Mouse (Mus musculus): ENCODE measurements around the gene Wwc1. TPM values are rescaled to one million over a fixed set of nuclear protein-coding genes. Genes with fewer than 3 reads are reported as not detected.
A peak's percentile ranks its signal among the peaks of the same experiment; 100 is the strongest.

The Wwc1 gene
- total and polyA plus RNA-seq, 3 experiments: 0.89 to 8.7 (median 2.0) TPM

- no peak overlapping the region for H3K9ac ChIP-seq (ENCODE audit: insufficient read depth, low read depth)
- in situ Hi-C loops (cut with MboI; ENCODE audit: low pct_ligation_motif_present, low pct_unique_long_range_greater_than_20kb, low sequenced_read_pairs): no loop called here
- no peak overlapping the region for H3K27ac ChIP-seq (ENCODE audit: insufficient read depth, low read depth)
- TF ChIP-seq HCFC1 (IDR thresholded peaks at IDR 0.05; ENCODE audit: low read depth, low read length): no peak
- no peak for TF ChIP-seq BHLHE40 (IDR thresholded peaks at IDR 0.05; ENCODE audit: low read depth, low read length)
- TF ChIP-seq CHD1 (IDR thresholded peaks at IDR 0.05; ENCODE audit: low read depth, low read length): no peak
- TF ChIP-seq USF2 (conservative IDR thresholded peaks at IDR 0.05; ENCODE audit: low read depth, low read length): no peak
- no peak for TF ChIP-seq EP300 (IDR thresholded peaks at IDR 0.05; ENCODE audit: low read length)
- no peak for TF ChIP-seq SIN3A (IDR thresholded peaks at IDR 0.05; ENCODE audit: low read length)
- no peak for TF ChIP-seq CHD2 (IDR thresholded peaks at IDR 0.05; ENCODE audit: low read length)
- no peak for TF ChIP-seq ZMIZ1 (IDR thresholded peaks at IDR 0.05; ENCODE audit: low read depth, low read length)
- no peak for TF ChIP-seq KAT2A (IDR thresholded peaks at IDR 0.05; ENCODE audit: insufficient replicate concordance, low read length)
- no peak for TF ChIP-seq POLR2A (IDR thresholded peaks at IDR 0.05; ENCODE audit: low read depth, low read length)
- no peaks in the 10 kb centered on the region for H3K9me3 ChIP-seq (replicated peaks; ENCODE audit: low read length)
- dilution Hi-C loops (cut with MboI; ENCODE audit: extremely low pct_ligation_motif_present, extremely low pct_unique_long_range_greater_than_20kb, low sequenced_read_pairs): no loop called here
- H3K4me2 ChIP-seq (ENCODE audit: insufficient read depth, low read depth, poor library complexity, severe bottlenecking): no peak overlapping the region
- peaks cover 0 to 6% of the 10 kb centered on the region in 2 experiments; a peak in 1 of 4 replicates for H3K4me1 ChIP-seq (ENCODE audit: control insufficient read depth in 1 of 2, insufficient read depth in 2 of 2)
- peaks cover 0 to 42% of the 10 kb centered on the region in 2 experiments for H3K36me3 ChIP-seq (replicated peaks in 1 of 2; ENCODE audit: control insufficient read depth in 1 of 2, insufficient read depth in 1 of 2, low read length in 1 of 2)
- no peaks in the 10 kb centered on the region for H3K79me2 ChIP-seq (replicated peaks; ENCODE audit: control insufficient read depth, extremely low read depth, insufficient read depth, poor library complexity, severe bottlenecking)
- H3K4me3 ChIP-seq (replicated peaks in 1 of 3; ENCODE audit: low read depth in 2 of 3, low read length in 2 of 3, poor library complexity in 1 of 3): no peak overlapping the region
- no peak for DNase-seq (ENCODE audit: extremely low read depth)
- no peaks in the 10 kb centered on the region for H3K27me3 ChIP-seq (replicated peaks)
These were observed 125.4 kb downstream of the Wwc1 start for GRCm38 (mm10) chr11:35854941-35855340.

DNA sequence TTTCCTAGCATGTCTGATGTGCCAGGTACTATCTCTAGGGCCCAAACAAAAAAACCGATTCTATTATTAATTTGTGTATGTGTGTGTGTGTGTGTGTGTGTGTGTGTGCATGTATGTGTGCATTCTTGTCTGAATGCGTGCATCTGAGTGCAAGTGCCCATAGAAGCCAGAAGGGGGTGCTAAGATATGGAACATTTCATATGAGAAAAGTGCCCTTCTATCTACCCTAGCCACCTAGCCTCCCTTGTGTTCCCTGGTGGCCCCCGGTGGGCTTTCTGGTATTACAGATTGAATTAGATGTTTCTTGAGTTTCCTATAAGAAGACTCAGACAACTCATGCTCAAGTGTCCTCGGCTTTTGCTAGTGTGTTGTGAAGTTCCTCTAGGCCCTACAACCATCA is 126.7 kb downstream of the Wwc1 start:
- no peak overlapping the region for H3K4me2 ChIP-seq (ENCODE audit: insufficient read depth, low read depth, poor library complexity, severe bottlenecking)
- H3K27me3 ChIP-seq (replicated peaks): no peaks in the 10 kb centered on the region
- in situ Hi-C loops (cut with MboI; ENCODE audit: low pct_ligation_motif_present, low pct_unique_long_range_greater_than_20kb, low sequenced_read_pairs) (no loop called here), dilution Hi-C loops (cut with MboI; ENCODE audit: extremely low pct_ligation_motif_present, extremely low pct_unique_long_range_greater_than_20kb, low sequenced_read_pairs) (no loop called here)
- no peak overlapping the region for H3K4me3 ChIP-seq (replicated peaks in 1 of 3; ENCODE audit: low read depth in 2 of 3, low read length in 2 of 3, poor library complexity in 1 of 3)
- peaks cover 0 to 40% of the 10 kb centered on the region in 2 experiments for H3K36me3 ChIP-seq (replicated peaks in 1 of 2; ENCODE audit: control insufficient read depth in 1 of 2, insufficient read depth in 1 of 2, low read length in 1 of 2)
- no peak overlapping the region for H3K27ac ChIP-seq (ENCODE audit: insufficient read depth, low read depth)
- no peak for DNase-seq (ENCODE audit: extremely low read depth)
- peaks cover 0 to 4% of the 10 kb centered on the region in 2 experiments; a peak in 1 of 4 replicates for H3K4me1 ChIP-seq (ENCODE audit: control insufficient read depth in 1 of 2, insufficient read depth in 2 of 2)
- H3K9ac ChIP-seq (ENCODE audit: insufficient read depth, low read depth): no peak overlapping the region
- H3K79me2 ChIP-seq (replicated peaks; ENCODE audit: control insufficient read depth, extremely low read depth, insufficient read depth, poor library complexity, severe bottlenecking): no peaks in the 10 kb centered on the region
- TF ChIP-seq ETS1 (conservative IDR thresholded peaks at IDR 0.05; ENCODE audit: low read depth, low read length) (no peak), RCOR1 (conservative IDR thresholded peaks at IDR 0.05; ENCODE audit: low read depth, low read length) (no peak), ELF1 (IDR thresholded peaks at IDR 0.05; ENCODE audit: low read depth, low read length) (no peak), SIN3A (IDR thresholded peaks at IDR 0.05; ENCODE audit: low read length) (no peak), RAD21 (IDR thresholded peaks at IDR 0.05; ENCODE audit: low read depth, low read length) (peak; percentile 23), IRF4 (IDR thresholded peaks at IDR 0.05; ENCODE audit: low read depth, low read length) (no peak), KAT2A (IDR thresholded peaks at IDR 0.05; ENCODE audit: insufficient replicate concordance, low read length) (no peak), CTCF (conservative IDR thresholded peaks at IDR 0.05 in 1 of 2, IDR thresholded peaks at IDR 0.05 in 1 of 2; ENCODE audit: low read depth in 2 of 2, low read length in 2 of 2) (peak; percentile 16 to 42; a peak in 3 of 4 replicates)
- no peaks in the 10 kb centered on the region for H3K9me3 ChIP-seq (replicated peaks; ENCODE audit: low read length)
